Mouse (Mus musculus) c-Kit-positive CD71-positive TER-119-positive erythroid progenitor cells, embryonic 14.5 days (primary cell): ENCODE measurements around the gene Commd4.
"Not testable (repeated sequence)": the region's sequence is repeated elsewhere in the genome, so short reads cannot be mapped to it uniquely, and the experiment has no call there.

ENCODE experiments used
- DNase-seq: peaks from one replicate; pipeline ENCODE4 v3.0.0-alpha.2; 2013; ENCODE audit warnings: low spot score

The Commd4 gene

DNA sequence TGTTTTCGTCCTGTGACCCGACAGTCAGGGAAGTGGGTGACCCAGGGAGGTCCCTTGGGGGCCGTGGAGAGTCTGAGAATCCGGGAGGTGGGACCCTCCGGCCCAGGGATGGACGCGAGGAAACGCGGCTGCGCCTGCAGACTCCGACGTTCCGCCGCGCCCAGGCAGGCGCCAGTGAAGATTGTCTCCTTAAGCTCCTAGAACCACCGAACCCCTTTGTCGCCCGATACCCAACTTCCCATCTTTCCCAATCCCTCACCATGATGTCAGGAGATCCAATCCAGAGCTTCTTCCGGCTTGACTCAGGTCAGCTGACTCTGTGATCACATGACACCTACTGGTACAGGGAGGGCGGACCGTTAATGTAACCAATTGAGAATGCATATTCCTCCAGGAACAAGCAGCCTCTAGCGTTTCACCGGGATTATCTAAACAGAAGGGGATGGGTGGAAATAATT is at the start of gene Commd4:
TSS of gene Commd4 (minus strand) at position 319 of the 458 bp plus-strand sequence.
- peak; percentile 87 for DNase-seq

DNA sequence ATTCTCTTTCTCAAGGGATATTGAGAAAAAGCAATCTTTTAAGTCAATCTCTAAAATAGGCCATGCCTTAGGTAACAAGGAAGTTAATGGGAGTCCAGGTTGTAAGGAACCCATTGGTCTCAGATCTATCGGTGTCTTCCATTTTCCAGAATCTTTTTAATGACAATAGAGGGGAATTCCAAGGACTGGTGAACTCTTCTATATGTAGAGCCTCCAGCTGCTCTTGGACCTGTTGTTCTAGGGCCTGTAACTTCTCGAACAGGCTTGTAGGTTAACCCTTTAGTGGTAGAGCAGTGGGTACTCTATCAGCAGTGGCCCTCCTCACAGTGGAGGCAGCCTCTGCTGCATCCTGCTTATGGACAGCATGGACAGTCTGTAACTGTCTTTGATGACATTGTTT is 48.8 kb upstream of the Commd4 start:
- DNase-seq = no peak

DNA sequence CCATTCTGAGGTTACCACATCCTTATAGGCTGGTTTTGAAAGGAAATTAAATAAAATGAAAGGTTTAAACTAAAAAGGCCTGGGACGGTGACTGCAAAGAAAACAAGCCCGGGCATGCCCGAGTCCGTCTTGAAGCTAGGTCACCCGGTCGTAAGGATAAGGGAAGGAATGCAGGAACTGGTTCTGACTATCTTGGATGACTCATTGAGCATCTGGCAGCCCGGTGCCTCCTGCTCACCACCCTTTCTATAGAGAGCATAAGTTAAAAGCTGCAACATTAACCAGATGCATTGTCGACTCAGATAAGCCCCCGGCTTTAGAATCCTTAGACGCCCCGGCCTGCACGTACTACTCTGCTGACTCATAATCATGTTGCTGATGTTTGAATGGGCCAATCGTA is 45.4 kb upstream of the Commd4 start:
- DNase-seq = not testable (repeated sequence)

DNA sequence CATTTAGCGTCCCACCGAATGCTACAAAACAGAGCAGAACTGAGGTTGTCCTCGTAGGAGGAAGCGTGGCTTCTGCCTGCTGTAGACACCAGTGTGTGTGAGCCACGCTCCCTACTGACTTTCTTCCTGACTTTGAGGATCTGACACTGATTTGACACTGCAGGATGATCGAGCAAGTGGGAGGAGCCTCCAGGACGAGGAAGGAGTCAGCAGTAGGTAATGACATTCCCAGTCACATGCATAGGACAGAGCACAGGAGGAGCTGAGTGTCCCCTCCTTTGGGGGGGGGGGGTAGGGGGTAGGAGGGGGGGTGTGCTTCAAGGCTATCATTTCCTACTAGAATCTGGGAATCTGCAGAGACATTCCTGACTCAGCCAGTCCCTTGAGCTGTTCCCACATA is 44.9 kb upstream of the Commd4 start:
- no peak for DNase-seq

DNA sequence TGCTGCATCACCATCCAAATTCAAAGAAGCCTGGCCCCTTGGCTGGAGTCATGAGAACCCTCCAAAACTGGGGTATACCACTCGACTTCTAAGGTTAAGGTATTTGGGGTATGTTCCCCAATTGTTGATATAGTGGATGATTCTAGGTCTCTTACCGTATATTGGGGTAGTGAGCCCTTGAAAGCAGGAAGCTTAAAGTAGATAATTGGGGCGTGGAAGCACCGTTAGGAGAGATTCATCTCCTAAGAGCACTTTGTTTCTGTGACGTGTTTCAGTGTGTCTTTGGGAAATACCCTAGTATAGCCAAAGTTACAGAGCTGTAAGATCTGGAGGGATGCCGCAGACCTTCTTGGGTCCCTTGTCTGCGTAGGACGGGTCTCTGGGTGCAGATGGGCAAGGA is 39.3 kb upstream of the Commd4 start:
- DNase-seq = no peak

DNA sequence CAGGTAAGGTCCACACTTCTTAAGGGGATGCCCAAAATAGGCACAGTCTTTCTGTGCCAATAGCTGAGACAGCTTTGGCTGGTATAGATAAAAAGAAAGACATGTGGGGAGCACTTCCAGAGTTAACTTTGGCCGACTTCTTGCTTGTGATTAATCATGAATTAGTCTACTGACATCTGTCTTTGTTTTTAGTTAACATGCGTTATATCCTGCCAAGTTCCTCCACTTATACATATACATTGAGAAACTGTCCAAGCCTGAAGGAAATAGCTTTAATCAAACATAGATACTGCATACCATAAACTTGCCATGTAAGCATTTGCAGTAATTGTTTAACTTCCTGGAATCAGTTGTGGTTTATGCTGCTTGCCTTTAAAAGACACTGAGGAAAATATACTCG is 38.6 kb upstream of the Commd4 start:
- no peak for DNase-seq

DNA sequence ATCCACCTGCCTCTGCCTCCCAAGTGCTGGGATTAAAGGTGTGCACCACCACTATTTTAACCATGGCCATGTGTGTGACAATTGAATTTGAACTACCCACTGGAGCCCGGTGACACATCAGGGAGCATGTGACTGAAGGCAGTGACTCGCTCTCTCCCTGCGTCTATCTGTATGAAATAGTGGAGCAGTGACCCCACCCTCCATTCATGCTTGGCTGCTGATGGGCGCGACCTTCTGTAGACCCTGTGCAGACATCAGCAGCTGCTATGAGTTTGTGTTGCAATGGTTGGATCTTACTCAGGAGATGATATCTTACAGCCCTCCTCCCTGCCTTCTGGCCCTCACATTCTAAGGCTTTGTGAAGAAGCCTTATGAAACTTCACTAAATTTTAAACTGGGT is 10.3 kb upstream of the Commd4 start:
- no peak for DNase-seq

DNA sequence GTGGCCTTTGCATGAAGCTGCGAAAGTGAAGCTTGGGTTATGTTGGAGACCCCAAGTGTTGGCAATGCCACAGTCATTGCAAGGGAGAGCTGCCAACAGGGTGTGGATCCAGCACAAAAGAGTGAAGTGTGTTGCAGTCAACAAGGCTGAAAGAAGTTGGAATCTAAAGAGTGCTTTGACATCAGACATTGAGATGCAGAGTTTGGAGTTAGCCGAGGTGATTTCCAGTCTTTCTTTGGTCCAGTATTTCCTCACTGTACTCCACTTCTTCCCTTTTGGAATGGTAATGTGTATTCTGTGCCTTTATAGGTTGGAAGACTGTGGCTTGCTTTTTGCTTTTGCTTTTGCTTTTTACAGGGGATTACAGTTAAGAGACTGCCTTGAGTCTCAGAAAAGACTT is 8.0 kb upstream of the Commd4 start:
- no peak for DNase-seq

DNA sequence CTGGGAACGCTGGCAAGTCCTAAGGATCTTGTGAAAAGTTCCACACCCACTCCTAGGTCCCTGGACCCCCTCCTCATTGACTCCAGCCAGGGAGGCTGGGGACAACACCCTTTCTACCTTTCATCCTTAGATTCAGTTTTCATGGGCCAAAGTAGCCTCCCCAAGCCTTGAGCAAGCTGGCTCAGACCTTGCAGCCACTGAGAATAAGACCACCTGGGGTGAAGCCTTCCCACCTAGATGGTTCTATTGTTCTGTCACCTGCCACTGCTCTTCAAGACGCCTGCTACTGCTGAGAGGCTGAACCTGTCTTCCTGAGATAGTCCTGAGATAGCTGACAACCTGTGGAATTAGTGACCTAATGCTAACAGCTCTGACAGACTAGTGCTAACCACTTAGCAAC is 5.0 kb upstream of the Commd4 start:
- DNase-seq = no peak

DNA sequence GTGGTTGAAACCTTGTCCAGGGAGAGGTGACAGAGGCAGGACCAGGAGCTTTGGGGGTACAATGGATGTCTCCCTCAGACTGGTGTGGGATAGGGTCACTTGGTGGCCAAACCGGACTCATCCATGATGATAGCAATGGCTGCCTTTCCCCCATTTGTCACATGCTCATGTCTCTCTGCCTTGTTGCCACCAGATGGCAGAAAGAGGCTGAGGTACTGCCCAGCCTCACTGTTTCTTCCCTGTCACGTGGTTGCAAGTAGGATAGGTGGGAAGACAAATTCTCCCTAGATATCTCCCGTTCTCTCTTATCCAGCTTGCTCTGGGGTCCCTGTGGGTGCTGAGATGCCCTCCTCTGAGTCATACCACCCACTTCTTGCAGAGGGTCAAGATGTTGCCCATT is 4.4 kb upstream of the Commd4 start:
- DNase-seq = no peak

DNA sequence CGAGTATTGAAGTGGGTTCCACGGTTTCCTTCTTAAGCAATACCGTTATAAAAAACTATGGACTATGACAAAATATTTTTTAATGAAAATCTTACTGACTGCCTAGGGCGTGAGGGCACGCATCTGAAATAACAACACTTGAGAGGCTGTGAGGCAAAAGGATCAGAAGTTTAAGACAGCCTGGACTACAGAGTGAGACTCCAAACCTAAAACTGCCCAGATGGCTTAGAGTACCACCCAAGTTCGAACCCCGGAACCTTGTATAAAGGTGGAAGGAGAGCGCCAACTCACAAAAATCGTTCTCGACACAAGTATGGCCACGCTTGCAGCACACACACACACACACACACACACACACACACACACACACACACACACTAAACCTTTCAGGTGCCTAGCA is 375 bp upstream of the Commd4 start:
- DNase-seq = no peak

DNA sequence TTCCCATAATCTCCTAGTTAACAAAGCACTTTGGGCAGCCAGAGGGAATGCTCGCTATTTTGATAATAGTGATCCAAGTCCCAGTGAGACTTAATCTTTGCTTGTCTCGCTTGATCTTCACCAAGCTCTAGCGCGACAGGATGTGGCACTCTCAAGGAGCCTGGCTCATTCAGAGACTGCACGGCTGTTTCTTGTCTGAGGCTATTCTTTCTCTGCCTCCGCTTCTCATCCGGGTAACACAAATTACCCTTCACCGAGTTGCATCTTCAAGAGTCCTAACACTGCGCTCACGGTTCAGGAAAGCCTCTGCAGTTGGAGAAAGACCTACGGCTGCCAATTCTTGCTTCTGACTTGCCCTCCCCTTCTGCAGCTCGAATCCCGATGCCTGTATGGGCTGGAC is 632 bp downstream of the Commd4 start:
- DNase-seq = no peak

DNA sequence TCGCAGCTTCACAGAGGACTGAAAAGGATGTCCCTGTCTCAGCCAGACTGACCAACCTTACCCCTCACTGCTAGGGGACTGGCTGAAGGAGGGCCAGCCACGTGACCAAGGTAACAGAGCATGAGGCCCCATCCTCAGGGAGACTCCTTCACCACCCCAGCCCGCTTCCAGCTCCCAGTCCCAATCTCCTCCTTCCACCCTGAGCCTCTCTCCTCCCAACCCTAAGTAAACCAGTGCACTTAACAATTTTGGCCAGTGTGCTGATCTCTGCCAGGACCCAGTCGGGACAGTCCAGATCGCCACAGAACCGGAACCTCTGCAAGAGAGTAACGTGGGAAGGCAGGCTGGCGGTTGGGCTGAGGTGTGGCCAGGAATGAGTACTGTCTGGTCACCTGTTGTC is 1.3 kb downstream of the Commd4 start:
- DNase-seq = no peak

DNA sequence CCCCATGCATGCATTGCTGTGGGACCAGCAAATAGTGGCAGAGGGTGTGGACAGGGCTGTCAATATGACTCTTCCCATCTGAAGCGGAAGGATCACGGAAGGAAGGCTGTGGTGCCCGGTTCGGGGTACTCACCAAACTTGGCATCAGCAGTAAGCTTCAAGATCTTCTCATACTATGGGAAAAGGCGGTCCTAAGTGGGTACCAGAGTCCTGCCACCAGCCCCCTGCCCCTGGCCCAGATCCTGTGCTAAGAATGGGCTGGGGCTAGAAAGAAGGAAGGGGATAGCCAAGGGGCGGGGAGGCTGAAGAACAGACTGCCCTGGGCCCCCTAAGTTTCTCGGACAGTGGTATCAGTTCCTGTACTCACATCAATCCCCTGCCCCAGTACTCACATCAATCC is 1.7 kb downstream of the Commd4 start:
- no peak for DNase-seq

DNA sequence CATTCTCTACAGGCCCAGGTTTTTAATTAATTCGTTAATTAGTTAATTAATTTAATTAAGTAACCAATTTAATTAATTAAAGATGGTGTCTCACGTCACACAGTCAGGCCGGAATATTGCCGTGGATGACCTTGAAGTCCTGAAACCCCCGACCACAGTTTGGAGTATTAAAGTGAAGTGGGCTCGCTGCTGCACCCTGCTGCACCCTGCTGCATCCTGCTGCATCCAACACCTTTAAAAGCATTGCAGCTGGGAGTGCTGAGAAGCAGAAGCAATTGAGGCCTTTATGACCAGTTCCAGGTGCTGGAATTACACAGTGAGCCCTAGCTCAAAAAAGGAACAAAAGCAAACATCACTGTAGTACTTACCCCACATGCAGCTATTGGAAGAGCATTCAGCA is 5.8 kb downstream of the Commd4 start:
- DNase-seq = no peak

DNA sequence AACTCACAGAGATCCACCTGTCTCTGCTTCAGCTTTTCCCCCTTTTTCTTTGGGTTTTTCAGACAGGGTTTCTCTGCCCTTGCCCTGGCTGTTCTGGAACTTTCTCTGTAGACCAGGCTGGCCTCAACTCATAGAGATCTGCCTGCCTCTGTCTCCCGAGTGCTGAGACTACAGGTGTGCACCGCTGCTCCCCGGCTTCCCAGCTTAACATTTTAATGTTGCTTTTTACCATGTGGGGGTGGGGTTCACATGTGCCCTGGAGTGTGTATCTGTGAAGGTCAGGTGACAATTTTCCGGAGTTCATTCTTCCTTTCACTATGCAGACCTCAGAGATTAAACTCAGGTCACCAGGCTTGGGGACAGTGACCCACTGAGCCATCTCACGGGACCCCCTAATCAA is 7.9 kb downstream of the Commd4 start:
- DNase-seq = no peak

DNA sequence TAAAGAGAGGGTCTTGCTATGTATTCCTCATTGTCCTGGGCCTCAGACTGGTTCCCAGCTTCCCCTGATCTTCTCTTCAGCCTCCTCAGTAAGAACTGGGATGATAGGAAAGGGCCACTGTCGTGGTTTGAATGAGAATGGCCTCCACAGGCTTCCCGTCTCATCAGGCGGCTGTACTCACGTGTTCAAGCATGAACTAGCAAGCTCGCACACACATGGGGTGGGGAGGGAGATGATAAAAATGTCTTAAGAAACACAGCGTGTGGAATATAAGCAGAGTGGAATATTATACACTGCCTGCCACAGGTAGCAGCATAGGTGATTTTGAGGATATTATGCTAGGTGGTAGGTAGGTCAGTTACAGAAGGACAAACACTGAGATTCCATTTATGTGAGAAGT is 9.1 kb downstream of the Commd4 start:
- no peak for DNase-seq

DNA sequence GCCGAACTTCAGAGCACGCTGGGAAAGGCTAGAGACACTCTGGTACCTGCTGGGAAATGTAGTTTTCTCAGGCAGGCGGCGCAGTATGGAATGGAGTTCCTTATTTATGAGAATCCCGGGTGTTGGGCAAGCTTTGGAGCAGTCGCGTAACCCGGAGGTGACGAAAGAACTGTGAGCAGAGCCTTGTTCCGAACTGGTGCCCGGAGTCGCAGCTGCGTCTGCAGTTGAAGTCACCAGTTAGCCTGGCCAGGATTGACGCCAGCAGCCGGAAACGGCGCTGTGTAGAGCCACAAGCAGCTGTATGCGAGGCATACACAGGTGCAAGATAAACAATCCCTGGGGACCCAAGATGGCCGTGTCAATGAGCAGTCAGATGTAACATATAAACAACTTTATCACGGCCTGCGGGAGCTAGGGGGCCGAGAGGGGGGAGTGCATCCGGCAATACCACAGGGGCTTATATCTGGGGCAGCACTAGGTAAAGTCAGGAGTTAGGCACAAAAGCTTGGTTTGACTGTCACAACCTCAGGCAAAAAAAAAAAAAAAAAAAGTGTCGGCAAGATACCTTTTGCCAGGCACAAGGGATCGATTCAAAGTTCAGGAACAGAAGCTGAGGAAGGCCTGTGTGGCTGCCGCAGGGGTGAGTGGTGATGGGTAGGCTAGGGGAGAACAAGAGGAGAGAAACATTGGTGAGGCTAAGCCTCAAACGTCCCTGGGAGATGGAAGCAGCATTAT is 9.8 kb downstream of the Commd4 start, which contains the start of gene Neil1:
TSS of gene Neil1 (minus strand) at position 162 of the 735 bp plus-strand sequence.
- peak; percentile 67 for DNase-seq

DNA sequence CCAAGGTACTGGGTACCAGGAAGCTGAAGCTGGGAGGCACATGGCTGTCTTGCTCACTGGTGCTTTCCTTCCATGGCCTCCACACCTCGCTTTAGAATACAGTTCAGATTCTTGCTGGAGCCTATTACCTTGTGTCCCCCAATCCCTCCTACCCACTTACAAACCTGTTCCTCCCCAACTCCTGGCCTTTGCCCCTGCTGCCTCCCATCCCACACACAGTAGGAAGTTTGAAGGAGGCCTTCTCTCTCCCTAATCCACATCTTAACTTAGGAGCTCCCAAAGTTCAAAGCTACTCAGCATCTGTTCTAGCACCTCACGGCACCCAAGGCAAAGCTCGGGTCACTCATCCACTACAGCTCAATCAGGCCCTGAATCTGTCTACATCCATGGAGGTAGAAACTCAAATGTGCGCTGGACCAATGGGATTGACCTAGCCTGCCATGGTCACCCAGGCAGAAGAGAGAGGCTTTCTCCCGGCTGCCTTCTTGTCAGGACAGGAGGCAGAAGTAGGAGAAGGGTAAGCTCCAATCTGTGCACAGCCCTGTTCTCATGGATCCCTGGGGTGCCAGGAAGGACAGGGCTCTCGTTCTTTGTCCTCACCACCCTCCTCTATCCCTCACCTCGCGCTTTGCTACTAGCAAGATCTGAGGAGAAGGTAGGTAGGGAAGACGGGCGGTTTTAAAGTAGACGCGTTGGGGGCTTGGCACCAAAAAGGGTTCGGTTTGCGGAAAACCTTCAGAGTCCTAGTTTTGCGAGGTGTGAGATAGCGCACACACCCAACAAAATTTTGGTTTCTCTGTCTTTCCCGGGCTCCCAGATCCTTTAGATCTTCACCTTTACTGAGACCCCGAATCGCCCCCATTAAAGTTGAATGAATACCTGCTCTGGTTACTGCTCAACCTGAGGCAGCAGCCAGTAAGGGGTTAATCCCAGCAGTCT is 10.7 kb downstream of the Commd4 start:
- DNase-seq = no peak

DNA sequence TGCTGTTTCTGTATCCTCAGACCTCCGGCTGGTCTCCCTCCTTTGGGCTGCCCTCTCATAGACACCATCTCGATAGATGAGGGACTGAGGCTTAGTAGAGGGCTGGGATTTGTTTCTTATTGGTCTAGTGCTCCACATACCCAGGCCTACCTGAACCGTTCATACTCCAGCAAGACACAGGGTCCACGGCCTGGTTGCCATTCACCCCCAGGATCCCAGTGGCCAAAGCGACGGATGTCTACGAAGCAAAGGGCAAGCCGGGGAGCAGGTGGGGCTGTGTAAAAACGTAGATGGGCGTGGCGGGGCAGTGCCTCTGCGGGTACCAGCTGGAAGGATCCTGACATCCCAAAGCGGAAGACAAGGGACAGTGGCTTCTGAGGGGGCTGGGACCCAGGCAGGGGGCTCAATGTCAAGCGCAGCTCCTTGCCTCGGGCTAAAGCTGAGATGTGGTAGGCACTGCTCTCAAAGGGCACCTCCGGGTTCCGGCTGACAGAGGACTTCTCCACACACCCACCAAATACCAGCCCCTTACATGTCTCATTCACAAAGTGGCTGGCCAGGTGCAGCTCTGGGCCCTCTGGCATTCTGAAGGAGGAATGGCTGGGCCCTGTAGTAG is 11.6 kb downstream of the Commd4 start:
- DNase-seq = no peak

DNA sequence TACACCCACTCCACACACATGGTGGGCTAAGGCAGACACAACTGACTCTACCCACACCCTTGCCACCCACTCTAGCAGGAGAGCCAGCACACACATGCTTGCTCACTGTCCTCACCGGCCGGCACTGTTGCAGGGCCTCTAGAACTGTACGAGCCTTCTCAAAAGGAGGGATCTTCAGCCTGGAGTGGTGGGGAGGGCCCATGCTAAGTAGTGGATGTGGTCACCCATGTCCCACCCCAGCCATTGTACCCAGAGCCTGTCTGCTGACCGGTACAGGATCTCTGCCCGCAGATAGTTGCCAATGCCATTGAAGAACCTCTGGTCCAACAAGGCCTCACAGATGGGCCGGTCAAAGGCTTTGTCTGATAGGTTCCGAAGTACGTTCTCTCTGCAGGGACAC is 13.3 kb downstream of the Commd4 start:
- DNase-seq = no peak

DNA sequence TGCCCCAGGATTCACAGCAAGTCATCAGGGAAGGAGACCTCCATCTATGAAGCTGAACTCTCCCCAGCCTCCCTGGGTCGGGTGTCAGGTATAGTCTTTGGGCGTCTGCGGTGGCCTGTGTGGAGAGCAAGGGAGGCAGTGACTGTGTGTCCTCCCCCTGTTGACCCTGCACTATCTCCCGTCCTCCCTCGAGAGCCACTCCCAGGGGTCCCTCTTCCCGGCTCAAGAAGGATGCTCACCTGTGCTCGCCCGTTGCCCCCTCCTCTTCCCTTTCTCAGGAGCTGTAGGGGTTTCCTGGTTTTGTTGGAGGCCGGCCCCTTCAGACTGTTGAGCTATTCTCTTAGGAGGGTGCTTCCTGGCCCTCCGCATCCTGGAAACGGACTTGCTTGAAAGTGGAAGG is 14.9 kb downstream of the Commd4 start:
- no peak for DNase-seq
